Mouse (Mus musculus) thymus, adult 2 months (tissue): Measurements from ENCODE around the gene Flt3.

Experiments
- CTCF ChIP-seq: fragments of 200-500 bp; IDR thresholded peaks from 2 replicates; pipeline ENCODE4 v1.5.1; 2012; ENCODE audit warnings: mild to moderate bottlenecking, control low read depth, low read length, moderate library complexity, borderline replicate concordance; ENCODE audit not compliant: control insufficient read depth, poor library complexity, insufficient read depth; ENCODE audit errors: extremely low read depth
- POLR2A ChIP-seq: fragments of 200-500 bp; IDR thresholded peaks from 2 replicates; pipeline ENCODE4 v1.6.1; 2012; ENCODE audit warnings: mild to moderate bottlenecking, low read length, control low read depth, moderate library complexity; ENCODE audit not compliant: control insufficient read depth, poor library complexity, insufficient read depth; ENCODE audit errors: extremely low read depth

- no peak for TF ChIP-seq POLR2A
- TF ChIP-seq CTCF = no peak
Measured at GRCm38 (mm10) chr5:147423612-147424011, 23.3 kb upstream of the Flt3 start.
